1 mouse cellular context compared by ENCODE assay signal in genomic region chr12:113106386-113106785, GRCm38 (mm10).
TF ChIP-seq lines count a peak whose summit lies in the region.

No protein-coding gene starts in this region.

TF ChIP-seq in MEL, 35 proteins besides CTCF, POLR2A, EP300 and RAD21 (continued from another document):
- TF ChIP-seq UBTF (IDR thresholded peaks at IDR 0.05; ENCODE audit: borderline replicate concordance, insufficient read depth, low read depth, low read length), result no peak
- no peak for TF ChIP-seq MYC (IDR thresholded peaks at IDR 0.05; ENCODE audit: low read depth, low read length)
- TF ChIP-seq MYB (IDR thresholded peaks at IDR 0.05; ENCODE audit: low read depth, low read length), result no peak
- no peak for TF ChIP-seq BHLHE40 (IDR thresholded peaks at IDR 0.05; ENCODE audit: borderline replicate concordance, low read depth, low read length)
- TF ChIP-seq POLR2AphosphoS5 (IDR thresholded peaks at IDR 0.05; ENCODE audit: borderline replicate concordance, low read depth, low read length), result no peak
- TF ChIP-seq SMC3 (IDR thresholded peaks at IDR 0.05; ENCODE audit: low read depth, low read length), result no peak
- TF ChIP-seq JUND (IDR thresholded peaks at IDR 0.05; ENCODE audit: low read depth, low read length), result no peak
- no peak for TF ChIP-seq MAX (IDR thresholded peaks at IDR 0.05; ENCODE audit: low read length)
